Mouse (Mus musculus): ENCODE results near the gene Phkg1.
"Not testable (repeated sequence)": the region's sequence is repeated elsewhere in the genome, so short reads cannot be mapped to it uniquely, and the experiment has no call there.

Phkg1 gene

GRCm38 (mm10) chr5:129895198-129896088 lies 2.9 kb downstream of the Phkg1 start, which contains the start of gene Zbed5:
Zbed5 (plus strand) TSS chr5:129895723.
- peak; percentile 91 for DNase-seq

GRCm38 (mm10) chr5:129890390-129890789 lies 8.0 kb downstream of the Phkg1 start:
- DNase-seq = not testable (repeated sequence)

- DNase-seq = peak; percentile 94
These were observed 11.3 kb downstream of the Phkg1 start, which contains the start of gene Chchd2 for GRCm38 (mm10) chr5:129886911-129887636. Chchd2 (minus strand) TSS chr5:129887470.

- no peak for DNase-seq
These were observed 12.1 kb downstream of the Phkg1 start for GRCm38 (mm10) chr5:129886271-129886670.

GRCm38 (mm10) chr5:129879888-129880287 lies 18.5 kb downstream of the Phkg1 start:
- no peak for DNase-seq

- DNase-seq = peak; percentile 85
These were observed 19.4 kb downstream of the Phkg1 start for GRCm38 (mm10) chr5:129878946-129879345.

- peak; percentile 24 for DNase-seq
These were observed 20.5 kb downstream of the Phkg1 start for GRCm38 (mm10) chr5:129877731-129878455.

- no peak for DNase-seq
These were observed 23.3 kb downstream of the Phkg1 start for GRCm38 (mm10) chr5:129875098-129875497.

- DNase-seq = no peak
These were observed 24.4 kb downstream of the Phkg1 start for GRCm38 (mm10) chr5:129873942-129874341.

GRCm38 (mm10) chr5:129871238-129871637 lies 27.1 kb downstream of the Phkg1 start:
- no peak for DNase-seq

GRCm38 (mm10) chr5:129869238-129869995 lies 28.9 kb downstream of the Phkg1 start:
- DNase-seq = no peak

- DNase-seq = no peak
These were observed 32.5 kb downstream of the Phkg1 start for GRCm38 (mm10) chr5:129865841-129866240.

GRCm38 (mm10) chr5:129864467-129864866 lies 33.9 kb downstream of the Phkg1 start:
- peak; percentile 66 for DNase-seq

- no peak for DNase-seq
These were observed 36.0 kb downstream of the Phkg1 start for GRCm38 (mm10) chr5:129862325-129862724.

GRCm38 (mm10) chr5:129856414-129856813 lies 41.9 kb downstream of the Phkg1 start:
- DNase-seq = no peak

GRCm38 (mm10) chr5:129855163-129855562 lies 43.2 kb downstream of the Phkg1 start:
- DNase-seq = no peak

- no peak for DNase-seq
These were observed 50.9 kb downstream of the Phkg1 start for GRCm38 (mm10) chr5:129847558-129847820.

- peak; percentile 97 for DNase-seq
These were observed 51.4 kb downstream of the Phkg1 start, which contains the start of gene Sumf2 for GRCm38 (mm10) chr5:129846752-129847557. Sumf2 (plus strand) TSS chr5:129846986.

GRCm38 (mm10) chr5:129844848-129845247 lies 53.5 kb downstream of the Phkg1 start:
- DNase-seq = no peak
